Mouse (Mus musculus) kidney, adult 18-20 months (tissue): ENCODE measurements at regions not wholly inside any gene's neighbourhood (a gene's known extent, or its start where the extent isn't known, plus 50 kb on each side); places are given as distances from the start of the nearest gene placed in this dataset.

ENCODE experiments used
- DNase-seq: peaks from one replicate; pipeline ENCODE4 v3.0.0; 2021

DNA sequence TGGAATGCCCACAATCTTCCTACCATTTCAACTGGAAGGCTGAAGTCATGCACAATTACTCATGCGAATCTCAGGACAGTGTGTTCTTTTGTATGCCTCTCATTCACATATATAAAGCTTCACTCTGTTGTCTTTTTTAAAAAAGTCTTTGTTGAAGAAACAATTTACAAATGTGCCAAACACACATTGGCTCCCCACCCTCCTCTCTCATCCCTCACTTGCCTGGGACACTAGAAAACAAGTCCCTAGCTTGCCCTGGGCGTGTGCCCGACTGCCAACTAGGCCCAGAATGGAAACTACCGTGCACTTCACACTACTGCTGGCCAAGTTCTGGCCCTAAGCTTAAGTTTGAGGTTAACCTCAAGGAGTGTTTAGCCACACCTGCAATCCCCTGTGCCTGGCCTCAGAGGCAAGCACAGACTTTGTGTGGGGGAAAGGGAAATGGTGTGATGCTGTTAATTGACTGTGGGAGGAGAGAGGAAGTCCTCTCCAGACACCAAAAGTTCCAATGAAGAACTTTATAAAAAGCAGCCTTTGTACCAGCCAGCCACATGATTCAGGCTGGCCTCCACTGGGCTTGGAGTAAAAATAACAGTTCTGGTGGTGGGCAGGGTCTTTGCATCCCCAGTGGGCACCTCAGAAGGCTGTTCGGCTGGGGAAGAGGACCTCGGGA, 70.2 kb upstream of the Picalm start:
- DNase-seq: peak; percentile 66

DNA sequence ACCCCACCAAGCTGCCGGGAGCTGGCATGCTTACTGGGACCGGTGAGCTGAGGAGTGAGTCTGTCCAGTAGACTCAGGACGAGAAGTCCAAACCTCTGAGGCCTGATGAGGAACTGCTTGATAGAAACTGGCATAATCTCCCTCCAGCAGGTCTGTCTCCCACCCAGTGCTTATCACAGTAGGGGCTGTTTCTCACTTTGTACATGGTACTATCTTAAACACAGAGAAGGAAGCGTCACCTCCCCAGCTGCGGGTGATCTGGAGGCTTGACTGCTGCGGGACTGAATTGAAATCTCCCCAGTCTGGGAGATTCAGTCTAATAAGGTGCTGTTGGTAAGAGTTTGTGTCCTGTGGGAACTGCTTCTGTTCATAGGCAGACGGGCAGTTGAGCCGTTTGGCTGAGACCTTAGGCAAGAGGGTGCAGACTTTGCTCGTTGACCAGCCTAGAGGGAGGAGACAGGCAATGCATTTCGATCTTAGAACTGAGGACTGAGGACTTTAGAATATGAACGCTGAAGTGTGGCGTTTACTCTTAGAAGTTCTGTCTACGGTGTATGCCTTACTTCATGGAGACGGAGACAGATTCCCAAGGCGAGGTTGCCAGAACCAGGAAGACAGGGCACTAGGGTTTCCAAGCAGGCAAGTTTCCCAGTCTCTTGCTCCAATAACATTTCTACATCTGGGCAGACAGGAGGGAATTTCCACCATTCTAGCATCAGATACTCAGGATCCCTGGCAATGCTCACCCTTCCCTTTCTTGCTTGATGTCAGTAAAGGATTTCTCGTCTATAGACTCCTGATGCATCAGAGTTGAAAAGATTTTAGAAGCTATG, 69.5 kb upstream of the Picalm start:
- peak; percentile 55 for DNase-seq

DNA sequence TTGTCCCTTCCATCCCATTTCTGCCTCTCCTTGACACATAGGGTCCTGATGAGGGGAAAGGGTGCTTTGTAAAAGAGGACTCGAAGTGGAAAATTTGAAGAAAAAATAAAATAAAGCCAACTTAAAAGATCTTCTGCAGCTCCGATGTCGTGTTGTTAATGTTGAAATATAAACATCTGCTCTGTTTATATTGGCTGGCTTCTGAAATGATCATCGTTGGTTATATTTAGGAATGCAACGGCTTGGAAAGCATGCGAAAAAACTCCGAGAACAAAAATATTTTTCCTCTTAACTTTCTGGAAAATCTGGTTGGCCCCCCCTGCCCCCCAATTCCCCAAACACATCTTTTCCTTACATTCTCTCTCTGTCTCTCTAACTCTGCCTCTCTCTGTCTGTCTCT, 68.3 kb upstream of the Picalm start:
- DNase-seq: no peak

- no peak for DNase-seq
These were observed 67.1 kb upstream of the Picalm start for GRCm38 (mm10) chr7:90062874-90063273.

- no peak for DNase-seq
These were observed 65.8 kb upstream of the Picalm start for GRCm38 (mm10) chr7:90064198-90064597.

GRCm38 (mm10) chr7:90065269-90065955, 64.6 kb upstream of the Picalm start:
- DNase-seq: no peak

DNA sequence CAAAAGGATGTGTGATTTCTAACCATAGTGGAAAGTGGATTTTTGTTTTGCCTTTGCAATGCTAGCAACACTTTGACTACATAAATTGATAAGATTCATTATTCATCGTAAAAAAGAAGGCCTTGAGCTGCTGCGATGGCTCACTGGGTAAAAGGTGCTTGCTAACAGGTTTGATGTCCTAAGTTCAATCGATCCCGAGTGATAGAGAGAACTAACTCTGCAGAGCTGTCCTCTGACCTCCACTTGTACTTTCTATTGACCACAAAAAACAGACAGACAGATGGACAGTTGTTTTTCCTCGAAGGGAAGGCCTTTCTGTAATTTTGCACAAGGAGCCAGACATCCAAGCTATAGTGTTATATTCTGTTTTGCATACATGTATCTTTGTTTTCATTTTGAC, 63.7 kb upstream of the Picalm start:
- DNase-seq: no peak

- DNase-seq: no peak
These were observed 61.9 kb upstream of the Picalm start for GRCm38 (mm10) chr7:90067961-90068665.

GRCm38 (mm10) chr7:90070267-90070666, 59.7 kb upstream of the Picalm start:
- DNase-seq: no peak

- DNase-seq: no peak
These were observed 56.1 kb upstream of the Picalm start for GRCm38 (mm10) chr7:90073865-90074264.

GRCm38 (mm10) chr7:90074592-90074991, 55.4 kb upstream of the Picalm start:
- DNase-seq: no peak

DNA sequence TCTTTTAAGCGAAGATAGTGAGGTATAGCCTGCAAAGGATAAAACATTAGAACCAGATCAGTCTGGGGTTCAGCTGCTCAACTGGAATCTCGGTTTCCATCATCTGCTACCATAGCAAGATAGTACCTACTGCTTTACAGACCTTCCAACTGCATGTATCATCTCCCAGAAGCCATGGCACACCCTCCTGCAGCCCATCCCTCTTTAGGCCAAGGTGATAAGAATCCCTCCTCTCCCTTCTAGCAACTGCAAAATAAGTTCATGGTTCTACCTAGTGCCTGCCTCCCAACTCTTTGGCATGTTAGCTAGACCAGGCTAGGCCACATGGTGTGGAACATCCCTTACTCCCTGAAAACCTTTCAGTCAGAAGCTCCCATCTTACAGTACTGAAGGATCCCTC, 52.4 kb upstream of the Picalm start:
- no peak for DNase-seq

- DNase-seq: no peak
These were observed 49.8 kb upstream of the Picalm start for GRCm38 (mm10) chr7:90080083-90080772.
